Mouse (Mus musculus): ENCODE measurements around the gene Vmn1r207-ps.
"Not testable (repeated sequence)": the region's sequence is repeated elsewhere in the genome, so short reads cannot be mapped to it uniquely, and the experiment has no call there.

Vmn1r207-ps gene

DNA sequence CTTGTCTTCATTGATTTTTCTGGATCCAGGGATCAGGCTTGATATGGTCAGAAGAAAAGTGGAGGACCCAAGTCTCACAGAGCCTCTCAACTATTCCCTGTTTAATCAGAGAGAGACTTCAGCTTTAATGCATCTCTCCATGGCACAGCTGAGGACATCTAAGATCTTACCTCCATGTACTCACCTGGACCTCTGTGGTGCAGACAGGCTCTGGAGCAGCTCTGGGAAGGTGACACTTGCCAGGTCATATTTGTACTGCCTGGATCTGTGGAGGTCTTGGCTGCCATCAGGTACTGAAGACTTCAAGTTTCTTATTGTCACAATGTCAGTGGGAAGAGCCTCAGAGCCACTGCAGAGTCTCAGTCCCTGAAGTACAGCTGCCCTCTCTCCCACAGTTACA is at the start of gene Vmn1r207-ps:
Vmn1r207-ps (minus strand) TSS at position 101 of the 400 bp plus-strand sequence.
- not testable (repeated sequence) for DNase-seq (ENCODE audit: low read depth, low spot score)

DNA sequence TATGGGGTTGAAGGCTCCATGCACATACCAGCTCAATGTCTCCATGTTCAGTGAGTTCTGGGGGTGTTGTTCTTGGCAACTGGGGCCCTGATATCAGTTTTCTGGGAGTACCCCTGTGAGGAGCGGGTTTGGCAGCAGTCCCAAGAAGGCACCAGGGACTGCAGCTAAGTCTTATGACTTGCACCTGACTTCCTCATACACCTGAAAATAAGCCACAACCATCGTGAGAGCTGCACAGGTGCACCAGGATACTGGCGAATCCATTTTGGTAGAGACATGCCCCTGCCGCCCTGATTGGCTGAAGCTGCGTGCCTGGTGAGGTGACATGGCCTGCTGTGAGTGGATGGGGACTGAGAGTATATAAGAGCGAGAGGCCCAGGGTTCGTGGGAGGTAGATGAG is 47.9 kb upstream of the Vmn1r207-ps start, which contains the start of gene Vmn1r208:
Vmn1r208 (minus strand) TSS at position 101 of the 400 bp plus-strand sequence.
- not testable (repeated sequence) for DNase-seq (ENCODE audit: low read depth, low spot score)

DNA sequence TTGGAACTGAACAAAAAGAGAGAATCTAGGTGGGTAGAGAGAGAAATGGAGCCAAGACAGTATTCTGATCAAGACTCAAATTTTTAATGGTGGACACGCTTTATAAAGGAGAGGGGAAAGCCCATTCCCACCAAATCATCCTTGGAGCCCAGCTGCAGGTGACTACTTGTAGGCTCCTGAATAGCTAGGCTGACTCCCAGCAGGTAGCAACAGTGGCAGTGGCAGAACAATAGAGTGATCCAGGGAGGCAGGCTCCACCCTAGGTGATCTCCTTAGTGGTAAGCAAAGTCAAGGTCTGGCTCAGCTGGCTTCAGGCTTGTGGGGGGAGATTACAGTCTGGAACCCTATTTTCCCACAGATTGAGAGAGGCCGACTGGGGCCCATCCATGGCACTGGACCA is 42.2 kb upstream of the Vmn1r207-ps start:
- not testable (repeated sequence) for DNase-seq (ENCODE audit: low read depth, low spot score)

DNA sequence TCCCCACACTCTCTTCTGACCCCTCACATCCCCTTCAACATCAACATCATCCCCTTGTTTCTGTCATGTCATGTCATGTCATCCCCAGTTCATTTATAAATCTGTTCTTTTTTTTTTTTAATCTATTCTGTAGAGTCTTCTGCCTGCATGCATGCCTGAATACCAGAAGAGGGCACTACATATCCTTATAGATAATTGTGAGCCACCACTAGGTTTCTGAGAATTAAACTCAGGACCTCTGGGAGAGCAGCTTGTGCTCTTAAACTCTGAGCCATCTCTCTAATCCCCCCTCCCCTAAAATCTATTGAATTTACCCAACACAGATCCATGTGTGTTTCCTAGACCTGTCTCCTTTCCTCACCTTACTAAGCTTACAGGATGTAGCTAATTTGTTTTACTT is 18.1 kb upstream of the Vmn1r207-ps start:
- DNase-seq (ENCODE audit: low read depth, low spot score) = no peak

DNA sequence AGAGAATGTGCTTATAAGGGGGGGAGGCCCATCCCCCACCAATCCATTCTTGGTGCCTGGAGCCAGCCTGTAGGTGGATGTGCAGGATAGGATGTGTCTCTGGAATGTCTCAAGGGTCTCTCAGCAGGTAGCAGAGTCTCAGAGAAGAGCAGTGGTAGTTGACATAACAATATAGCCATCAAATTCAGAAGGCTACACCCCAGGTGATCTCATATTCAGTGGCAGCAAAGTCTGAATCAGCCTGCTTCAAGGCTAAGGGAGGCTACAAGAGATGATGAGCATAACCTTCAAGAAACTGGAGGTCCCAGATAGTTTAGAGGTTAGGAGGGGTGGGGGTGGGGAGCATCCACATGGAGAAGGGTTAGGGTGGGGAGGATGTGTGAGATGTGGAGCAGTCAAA is 22.5 kb downstream of the Vmn1r207-ps start:
- not testable (repeated sequence) for DNase-seq (ENCODE audit: low read depth, low spot score)

DNA sequence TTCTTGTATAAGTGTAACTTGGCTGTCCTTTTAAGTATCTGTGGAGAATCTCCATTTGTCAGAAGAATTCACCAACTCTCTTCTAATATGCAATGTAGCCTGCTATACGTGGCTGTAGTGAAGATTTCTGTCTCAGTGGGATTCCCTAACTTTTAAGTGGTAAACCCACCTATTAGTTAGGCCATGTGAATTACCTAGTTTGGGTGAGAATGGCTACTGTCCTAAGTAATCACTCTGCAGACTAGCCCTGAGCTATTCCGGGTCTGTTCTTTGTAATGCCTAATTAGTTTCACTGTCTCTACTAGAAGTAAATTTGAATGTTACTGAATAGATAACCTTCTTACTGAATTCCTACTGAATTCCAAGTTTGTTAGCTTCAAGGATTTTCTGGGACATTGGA is 26.5 kb downstream of the Vmn1r207-ps start:
- not testable (repeated sequence) for DNase-seq (ENCODE audit: low read depth, low spot score)

Data from c-Kit-negative CD71-positive TER-119-positive erythroid progenitor cells, embryonic 14.5 days (primary cell).